Mouse (Mus musculus): ENCODE data around the gene Gm20388.

Gene Gm20388

GRCm38 (mm10) chr8:122067783-122068505 is 2157.3 kb downstream of the Gm20388 start:
- DNase-seq (ENCODE audit: low read depth, low spot score) = no peak

GRCm38 (mm10) chr8:122068609-122069008 is 2158.0 kb downstream of the Gm20388 start:
- no peak for DNase-seq (ENCODE audit: low read depth, low spot score)

- no peak for DNase-seq (ENCODE audit: low read depth, low spot score)
Measured at GRCm38 (mm10) chr8:122069281-122069680, 2158.6 kb downstream of the Gm20388 start.

- DNase-seq (ENCODE audit: low read depth, low spot score) = no peak
Measured at GRCm38 (mm10) chr8:122071193-122071592, 2160.6 kb downstream of the Gm20388 start.

GRCm38 (mm10) chr8:122073964-122074363 is 2163.3 kb downstream of the Gm20388 start:
- DNase-seq (ENCODE audit: low read depth, low spot score) = no peak

GRCm38 (mm10) chr8:122074442-122074841 is 2163.8 kb downstream of the Gm20388 start:
- no peak for DNase-seq (ENCODE audit: low read depth, low spot score)

GRCm38 (mm10) chr8:122074977-122075376 is 2164.3 kb downstream of the Gm20388 start:
- DNase-seq (ENCODE audit: low read depth, low spot score) = no peak

GRCm38 (mm10) chr8:122076183-122076842 is 2165.7 kb downstream of the Gm20388 start:
- DNase-seq (ENCODE audit: low read depth, low spot score) = no peak

- no peak for DNase-seq (ENCODE audit: low read depth, low spot score)
Measured at GRCm38 (mm10) chr8:122078321-122078720, 2167.7 kb downstream of the Gm20388 start.

- no peak for DNase-seq (ENCODE audit: low read depth, low spot score)
Measured at GRCm38 (mm10) chr8:122079093-122079492, 2168.5 kb downstream of the Gm20388 start.

- DNase-seq (ENCODE audit: low read depth, low spot score) = no peak
Measured at GRCm38 (mm10) chr8:122080347-122080746, 2169.7 kb downstream of the Gm20388 start.

- DNase-seq (ENCODE audit: low read depth, low spot score) = no peak
Measured at GRCm38 (mm10) chr8:122083401-122083800, 2172.8 kb downstream of the Gm20388 start.

- DNase-seq (ENCODE audit: low read depth, low spot score) = no peak
Measured at GRCm38 (mm10) chr8:122084145-122084544, 2173.5 kb downstream of the Gm20388 start.

- DNase-seq (ENCODE audit: low read depth, low spot score) = no peak
Measured at GRCm38 (mm10) chr8:122084726-122085410, 2174.2 kb downstream of the Gm20388 start.

GRCm38 (mm10) chr8:122086064-122086463 is 2175.4 kb downstream of the Gm20388 start:
- no peak for DNase-seq (ENCODE audit: low read depth, low spot score)

- DNase-seq (ENCODE audit: low read depth, low spot score) = no peak
Measured at GRCm38 (mm10) chr8:122088631-122089030, 2178.0 kb downstream of the Gm20388 start.

- DNase-seq (ENCODE audit: low read depth, low spot score) = no peak
Measured at GRCm38 (mm10) chr8:122089186-122089700, 2178.6 kb downstream of the Gm20388 start.

GRCm38 (mm10) chr8:122092476-122092875 is 2181.8 kb downstream of the Gm20388 start:
- DNase-seq (ENCODE audit: low read depth, low spot score) = no peak

GRCm38 (mm10) chr8:122098766-122099165 is 2188.1 kb downstream of the Gm20388 start:
- DNase-seq (ENCODE audit: low read depth, low spot score) = no peak

- DNase-seq (ENCODE audit: low read depth, low spot score) = no peak
Measured at GRCm38 (mm10) chr8:122099711-122100220, 2189.1 kb downstream of the Gm20388 start.

GRCm38 (mm10) chr8:122101816-122102215 is 2191.2 kb downstream of the Gm20388 start:
- DNase-seq (ENCODE audit: low read depth, low spot score) = no peak

- no peak for DNase-seq (ENCODE audit: low read depth, low spot score)
Measured at GRCm38 (mm10) chr8:122102286-122102685, 2191.6 kb downstream of the Gm20388 start.

All from retina, adult 2 months (tissue).